Mouse (Mus musculus): ENCODE data around the gene Bcat1.

GRCm38 (mm10) chr6:145120787-145121589 is 45.0 kb upstream of the Bcat1 start:
- TF ChIP-seq MAX (IDR thresholded peaks at IDR 0.05) (no peak), CTCF (IDR thresholded peaks at IDR 0.05; ENCODE audit: control insufficient read depth, insufficient read depth, insufficient read length) (no peak), CEBPB (IDR thresholded peaks at IDR 0.05; ENCODE audit: low read depth) (no peak), MYOD1 (IDR thresholded peaks at IDR 0.05; ENCODE audit: control insufficient read depth, insufficient read length, low read depth) (no peak), USF1 (IDR thresholded peaks at IDR 0.05; ENCODE audit: low read depth) (no peak), MYOG (IDR thresholded peaks at IDR 0.05; ENCODE audit: control insufficient read depth, extremely low read depth, insufficient read length) (no peak)
